Mouse (Mus musculus) intestine, embryonic 16.5 days (tissue): ENCODE measurements around the gene Tln1. TPM values are rescaled to one million over a fixed set of nuclear protein-coding genes. Genes with fewer than 3 reads are reported as not detected.
"Not testable (repeated sequence)": the region's sequence is repeated elsewhere in the genome, so short reads cannot be mapped to it uniquely, and the experiment has no call there.

Source experiments
- ATAC-seq: fragments of 200-750 bp; cut with Nextera tagmentation; 2 replicates; pipeline ENCODE4 v1.8.0; 2017; ENCODE audit warnings: moderate TSS enrichment, moderate library complexity
- H3K27ac ChIP-seq: fragments of 300-500 bp; sonication (generic); 2 replicates; pipeline ENCODE4 v1.5.1; 2014; ENCODE audit warnings: mild to moderate bottlenecking, low read length
- H3K27me3 ChIP-seq: fragments of 300-500 bp; sonication (generic); replicated peaks from 2 replicates; pipeline ENCODE4 v1.6.1; 2014; ENCODE audit warnings: low read length, control low read depth, mixed read lengths; ENCODE audit not compliant: control insufficient read depth, insufficient read depth
- H3K36me3 ChIP-seq: fragments of 300-500 bp; sonication (generic); 2 replicates; pipeline ENCODE4 v1.6.1; 2014; ENCODE audit warnings: low read length, control low read depth; ENCODE audit not compliant: control insufficient read depth, insufficient read depth
- H3K4me1 ChIP-seq: fragments of 300-500 bp; sonication (generic); 2 replicates; pipeline ENCODE4 v1.6.1; 2014; ENCODE audit warnings: low read length, control low read depth, mixed read lengths; ENCODE audit not compliant: control insufficient read depth, insufficient read depth
- H3K4me2 ChIP-seq: fragments of 300-500 bp; sonication (generic); 2 replicates; pipeline ENCODE4 v1.6.1; 2014; ENCODE audit warnings: low read depth, low read length, control low read depth
- H3K4me3 ChIP-seq: fragments of 300-500 bp; sonication (generic); 2 replicates; pipeline ENCODE4 v1.5.1; 2014; ENCODE audit warnings: mild to moderate bottlenecking, low read length
- H3K9ac ChIP-seq: fragments of 300-500 bp; sonication (generic); 2 replicates; pipeline ENCODE4 v1.6.1; 2014; ENCODE audit warnings: low read depth, low read length
- H3K9me3 ChIP-seq: fragments of 300-500 bp; sonication (generic); 2 replicates; pipeline ENCODE4 v1.6.1; 2016; ENCODE audit warnings: low read length, control low read depth; ENCODE audit not compliant: control insufficient read depth
- WGBS: fragments of 180-500 bp; shearing (Covaris S2); extraction: QIAGEN DNeasy Blood & Tissue Kit; methylation state at CpG from one replicate; pipeline ENCODE4 v1.1.7; 2014; 5-methylcytosine and 5-hydroxymethylcytosine counted together
- polyA plus RNA-seq: library from polyadenylated mRNA; unstranded; fragments of >200 nt; fragmentation: Nextera tagmentation; extraction: Ambion mirVana; gene quantifications from 2 replicates; pipeline ENCODE4 v1.2.1, GENCODE M21; 2015

The Tln1 gene
- polyA plus RNA-seq, 1 experiment from 2014 or later, result 41.2 TPM

- 21% methylated on average over 5 of the region's 5 CpGs for WGBS
- Histone ChIP-seq H3K36me3 (peaks cover 23% of the 10 kb centered on the region), H3K4me2 (peak overlapping the region; percentile 90), H3K9ac (peak overlapping the region; percentile 95), H3K4me1 (peaks cover 37% of the 10 kb centered on the region), H3K9me3 (no peaks in the 10 kb centered on the region), H3K27ac (peak overlapping the region; percentile 95), H3K4me3 (peak overlapping the region; percentile 27), H3K27me3 (no peaks in the 10 kb centered on the region)
- ATAC-seq, result no peak
Measured at GRCm38 (mm10) chr4:43558028-43558630, 4.4 kb downstream of the Tln1 start.

DNA sequence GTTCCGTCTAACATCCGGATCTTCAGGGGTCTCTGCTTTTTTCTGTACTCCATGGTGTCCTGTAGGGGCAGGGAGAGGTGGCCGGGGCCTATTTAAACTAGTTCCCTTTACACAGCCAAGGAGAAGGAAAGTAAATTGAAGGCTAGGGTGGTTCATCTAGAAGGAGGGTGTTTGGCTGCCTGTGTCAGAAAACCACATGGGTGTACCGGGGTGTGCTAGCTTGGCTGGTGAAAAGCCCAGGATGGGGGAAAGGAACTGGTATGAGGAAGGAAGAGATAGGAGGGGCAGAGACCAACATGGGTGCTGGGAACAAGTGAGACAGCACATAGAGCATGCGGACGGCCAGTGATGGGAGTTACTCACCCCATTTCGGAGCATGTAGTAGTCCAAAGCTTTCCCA lies 6.6 kb downstream of the Tln1 start:
- H3K27ac ChIP-seq, result no peak overlapping the region
- 94% methylated on average over 7 of the region's 7 CpGs for WGBS
- H3K9ac ChIP-seq, result no peak overlapping the region
- no peak overlapping the region for H3K4me3 ChIP-seq
- peaks cover 35% of the 10 kb centered on the region for H3K4me1 ChIP-seq
- no peaks in the 10 kb centered on the region; the same call in 1 of the 2 replicates for H3K9me3 ChIP-seq
- no peak overlapping the region for H3K4me2 ChIP-seq
- ATAC-seq, result no peak
- no peaks in the 10 kb centered on the region for H3K27me3 ChIP-seq
- peaks cover 35% of the 10 kb centered on the region for H3K36me3 ChIP-seq

DNA sequence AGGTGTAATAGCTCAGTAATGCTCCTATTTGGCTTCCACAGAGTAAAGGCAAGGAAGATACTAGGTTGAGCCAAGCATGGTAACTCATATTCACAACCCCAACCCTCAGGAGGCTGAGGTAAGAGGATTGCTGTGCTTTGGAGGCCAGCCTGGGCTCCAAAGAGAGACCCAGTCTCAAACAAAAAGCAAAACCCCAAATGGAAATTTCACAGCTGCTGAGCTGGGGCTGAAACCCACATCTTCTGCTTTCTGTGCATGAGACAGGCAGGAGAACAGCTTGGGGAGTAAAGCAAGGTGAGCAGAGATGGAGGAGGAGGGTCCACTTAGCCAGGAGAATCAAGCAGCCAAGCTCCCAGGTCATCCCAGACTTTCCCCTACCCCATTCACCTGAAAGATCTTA lies 8.6 kb downstream of the Tln1 start:
- Histone ChIP-seq H3K4me3 (no peak overlapping the region), H3K27me3 (no peaks in the 10 kb centered on the region), H3K9me3 (no peaks in the 10 kb centered on the region; the same call in 1 of the 2 replicates), H3K4me1 (peaks cover 17% of the 10 kb centered on the region), H3K36me3 (peaks cover 51% of the 10 kb centered on the region), H3K27ac (no peak overlapping the region), H3K4me2 (no peak overlapping the region), H3K9ac (no peak overlapping the region)
- ATAC-seq, result no peak

GRCm38 (mm10) chr4:43552437-43552836 lies 10.1 kb downstream of the Tln1 start:
- WGBS, result 97% methylated on average over 5 of the region's 5 CpGs
- no peaks in the 10 kb centered on the region for H3K27me3 ChIP-seq
- peaks cover 61% of the 10 kb centered on the region for H3K36me3 ChIP-seq

DNA sequence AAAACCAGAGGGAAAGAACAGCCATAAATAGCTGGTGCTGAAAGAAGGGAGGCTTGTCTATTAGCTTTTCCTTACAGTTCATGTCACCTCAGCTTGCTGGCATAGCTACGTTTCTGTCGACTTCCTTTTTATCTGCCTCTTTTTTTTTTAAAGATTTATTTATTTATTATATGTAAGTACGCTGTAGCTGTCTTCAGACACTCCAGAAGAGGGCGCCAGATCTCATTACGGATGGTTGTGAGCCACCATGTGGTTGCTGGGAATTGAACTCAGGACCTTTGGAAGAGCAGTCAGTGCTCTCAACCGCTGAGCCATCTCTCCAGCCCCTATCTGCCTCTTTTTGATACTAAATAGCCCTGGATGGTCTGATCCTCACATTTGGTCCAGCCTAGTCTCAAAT lies 10.6 kb downstream of the Tln1 start:
- not testable (repeated sequence) for H3K27ac ChIP-seq, H3K27me3 ChIP-seq, ATAC-seq, H3K4me2 ChIP-seq, H3K9ac ChIP-seq, H3K4me3 ChIP-seq, H3K9me3 ChIP-seq, H3K4me1 ChIP-seq
- peaks cover 67% of the 10 kb centered on the region for H3K36me3 ChIP-seq
- 87% methylated on average over 6 of the region's 6 CpGs for WGBS

More at GRCm38 (mm10) chr4:43552437-43552836, 10.1 kb downstream of the Tln1 start:
- Histone ChIP-seq H3K4me1 (peaks cover 3% of the 10 kb centered on the region; the same call in 1 of the 2 replicates), H3K9ac (no peak overlapping the region), H3K4me2 (no peak overlapping the region), H3K9me3 (no peaks in the 10 kb centered on the region; the same call in 1 of the 2 replicates), H3K27ac (no peak overlapping the region), H3K4me3 (no peak overlapping the region)
- no peak for ATAC-seq

- ATAC-seq, result peak; percentile 28; the same call in 1 of the 2 replicates
- Histone ChIP-seq H3K27me3 (no peaks in the 10 kb centered on the region), H3K4me3 (no peak overlapping the region), H3K9ac (no peak overlapping the region), H3K4me1 (no peaks in the 10 kb centered on the region), H3K27ac (no peak overlapping the region), H3K36me3 (peaks cover 70% of the 10 kb centered on the region), H3K9me3 (no peaks in the 10 kb centered on the region; the same call in 1 of the 2 replicates), H3K4me2 (no peak overlapping the region)
- 93% methylated on average over 12 of the region's 12 CpGs for WGBS
Measured at GRCm38 (mm10) chr4:43549055-43549454, 13.4 kb downstream of the Tln1 start.

DNA sequence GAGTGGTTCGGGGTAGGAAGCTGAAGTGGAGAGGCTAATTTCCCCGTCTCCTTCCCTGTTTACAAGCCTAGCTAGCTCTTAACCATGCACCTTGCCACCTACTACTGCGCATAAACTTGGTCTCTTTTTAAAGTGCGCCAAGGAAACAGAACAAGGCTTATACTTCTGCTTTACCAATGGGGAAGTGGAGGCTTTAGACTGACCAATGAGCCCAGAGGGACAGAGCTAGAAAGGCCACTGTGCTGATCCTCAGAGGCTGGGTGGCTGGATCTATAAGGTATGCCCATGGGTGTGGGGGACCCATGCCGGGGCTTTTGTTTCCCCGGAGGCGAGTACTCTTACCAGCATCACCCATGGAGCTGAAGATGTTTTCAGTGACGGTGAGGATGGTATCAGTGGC lies 15.3 kb downstream of the Tln1 start:
- Histone ChIP-seq H3K36me3 (peaks cover 71% of the 10 kb centered on the region), H3K9me3 (no peaks in the 10 kb centered on the region; the same call in 1 of the 2 replicates), H3K9ac (no peak overlapping the region), H3K4me3 (no peak overlapping the region), H3K27me3 (no peaks in the 10 kb centered on the region), H3K27ac (no peak overlapping the region), H3K4me2 (no peak overlapping the region), H3K4me1 (no peaks in the 10 kb centered on the region)
- no peak for ATAC-seq
- 93% methylated on average over 8 of the region's 8 CpGs for WGBS

DNA sequence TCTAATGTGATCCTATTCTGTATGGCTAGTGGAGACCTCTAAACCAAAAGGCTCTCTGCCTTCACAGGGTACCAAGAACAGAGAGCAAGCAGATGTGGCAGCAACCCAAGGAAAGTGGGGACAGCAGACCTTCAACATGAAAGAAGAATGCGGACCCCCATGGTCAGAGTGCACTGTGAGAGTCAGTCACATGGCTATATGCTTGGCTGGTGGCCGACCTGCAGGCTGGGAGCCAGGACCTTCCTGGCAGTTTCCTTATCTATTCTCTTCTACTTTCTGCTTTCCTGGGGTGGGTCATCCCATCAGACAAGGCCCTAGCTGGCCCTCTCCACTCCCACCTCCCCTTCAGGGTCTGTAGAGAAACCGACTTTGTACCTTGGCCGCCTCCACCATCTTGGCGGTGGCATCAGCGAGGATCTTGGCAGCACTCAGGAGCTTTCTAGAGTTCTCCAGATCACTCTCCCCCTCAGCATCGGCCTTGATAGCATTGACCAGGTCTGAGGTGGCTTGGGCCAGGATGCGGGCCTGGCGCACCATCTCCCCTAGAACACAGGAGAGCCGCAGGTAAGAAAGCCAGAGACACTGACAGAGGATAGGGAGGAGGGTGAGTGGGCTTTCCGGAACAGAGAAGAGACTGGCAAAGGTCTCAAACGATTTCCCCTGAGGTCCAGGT lies 16.0 kb downstream of the Tln1 start:
- no peaks in the 10 kb centered on the region for H3K27me3 ChIP-seq
- H3K4me3 ChIP-seq, result no peak overlapping the region
- no peak for ATAC-seq
- no peak overlapping the region for H3K9ac ChIP-seq
- H3K4me1 ChIP-seq, result no peaks in the 10 kb centered on the region
- WGBS, result 93% methylated on average over 12 of the region's 12 CpGs
- no peak overlapping the region for H3K27ac ChIP-seq
- no peaks in the 10 kb centered on the region for H3K9me3 ChIP-seq
- no peak overlapping the region for H3K4me2 ChIP-seq
- peaks cover 71% of the 10 kb centered on the region for H3K36me3 ChIP-seq

GRCm38 (mm10) chr4:43542044-43542443 lies 20.4 kb downstream of the Tln1 start:
- Histone ChIP-seq H3K4me2 (no peak overlapping the region), H3K36me3 (peaks cover 70% of the 10 kb centered on the region), H3K27ac (no peak overlapping the region), H3K4me3 (no peak overlapping the region), H3K9ac (no peak overlapping the region), H3K9me3 (no peaks in the 10 kb centered on the region), H3K27me3 (no peaks in the 10 kb centered on the region), H3K4me1 (no peaks in the 10 kb centered on the region)
- ATAC-seq, result no peak
- WGBS, result 79% methylated on average over 3 of the region's 3 CpGs
